Mouse (Mus musculus) kidney, adult 2 months (tissue): ENCODE measurements at regions not wholly inside any gene's neighbourhood (a gene's known extent, or its start where the extent isn't known, plus 50 kb on each side); places are given as distances from the start of the nearest gene placed in this dataset.

Experiments
- CTCF ChIP-seq: fragments of 200-500 bp; conservative IDR thresholded peaks from 2 replicates; pipeline ENCODE4 v1.5.1; 2011; ENCODE audit warnings: low read depth, mild to moderate bottlenecking, control low read depth, low read length, moderate library complexity, mixed read lengths; ENCODE audit not compliant: insufficient read depth, insufficient read length
- POLR2A ChIP-seq: fragments of 200-500 bp; IDR thresholded peaks from one replicate; pipeline ENCODE4 v1.6.1; 2011; ENCODE audit warnings: low read depth, low read length, control low read depth

DNA sequence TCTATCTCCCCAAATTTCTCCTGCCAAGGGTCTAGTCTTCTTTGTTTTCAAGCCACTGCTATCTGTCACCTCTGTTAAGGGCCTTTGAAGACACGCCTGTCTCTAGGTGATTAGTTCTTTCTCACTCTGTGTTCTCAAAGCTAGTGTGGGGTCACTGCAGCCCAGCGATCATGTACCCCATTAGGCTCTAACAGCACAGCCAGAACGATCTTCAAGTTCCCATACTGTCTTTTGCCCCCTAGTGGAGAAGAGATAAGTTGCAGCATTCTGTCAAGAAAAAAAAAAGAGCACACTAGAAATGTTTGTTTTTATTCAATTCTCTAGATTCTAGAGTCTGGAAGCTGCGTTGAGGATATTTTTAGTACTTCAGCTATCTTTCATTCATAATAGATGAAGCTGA is 138.8 kb upstream of the Chrm2 start:
- TF ChIP-seq CTCF (peak; percentile 34; the same call in 1 of the 2 replicates), POLR2A (no peak)
